ENCODE assay signal across 8 mouse cellular contexts in genomic region chr7:80340793-80341192, GRCm38 (mm10). TPM values are rescaled to one million over a fixed set of nuclear protein-coding genes. Genes with fewer than 3 reads are reported as not detected.
DNase-seq lines count a peak whose midpoint lies in the region; ATAC-seq lines count a peak whose summit lies in the region.

Gene Unc45a, minus strand, starts transcription at chr7:80341005.

- no peak for DNase-seq in urinary bladder, adult 2 months (ENCODE audit: low spot score)
- no peak for DNase-seq in urinary bladder, postnatal 10 days (ENCODE audit: low spot score)
- peak; percentile 65 for DNase-seq in embryo, embryonic 11.5 days (ENCODE audit: low read depth, low spot score)
- peak; percentile 60 to 67 for DNase-seq in gastrocnemius, postnatal 36 days
- DNase-seq in left cerebral cortex, postnatal 14 days (ENCODE audit: low spot score in 2 of 2) = peak; percentile 66 to 68
- DNase-seq in right cerebral cortex, postnatal 4 days = peak; percentile 52

- ATAC-seq in inflammation-experienced regulatory T-cells, adult 6 months = peak; percentile 53
- peak; percentile 59 for ATAC-seq in megakaryocyte progenitor cell, adult 5-6 weeks (replicated peaks; ENCODE audit: poor library complexity)

- intact Hi-C loops in gastrocnemius, postnatal 36 days (cut with DNase I) = loop anchor here (1.0 kb wide), 1 partner anchor 31 kb away; the partner anchor contains the start of gene Man2a2
- intact Hi-C loops in left cerebral cortex, postnatal 14 days (cut with DNase I) = loop anchor here (2.0 kb wide), 1 partner anchor 30 kb away; the partner anchor contains the start of gene Man2a2

RNA-seq across cellular contexts. Expression of gene Unc45a, which starts in this region (rescaled TPM):
- 92.8 and 117 TPM in 2 replicates for polyA plus RNA-seq in urinary bladder, adult 2 months (2012; rRNA removed)
- 10 to 100 TPM in 1 of 2 experiments, 1 to 10 TPM in 1; 9.7 to 12.1 TPM for total RNA-seq in gastrocnemius, postnatal 36 days (2021)
- polyA plus RNA-seq in inflammation-experienced regulatory T-cells, adult 6 months (2017; shearing (Covaris generic)) = 10 to 100 TPM; 39.3 to 51.1 (median 40.1) TPM
- total RNA-seq in left cerebral cortex, postnatal 14 days (2021) = 10 to 100 TPM; 44.8 to 49.7 TPM
- total RNA-seq in megakaryocyte progenitor cell, adult 5-6 weeks (2015) = 5.4 TPM in 2 replicates
- total RNA-seq in megakaryocyte progenitor cell, adult 5-6 weeks (2017) = 15.6 and 16.6 TPM in 2 replicates

Comparison
In these comparisons a context has a peak if more than half of its experiments do, and no peak if none do; other contexts are left out.
1. DNase-seq: peak in embryo, embryonic 11.5 days (single experiment), gastrocnemius, postnatal 36 days (2 of 2), left cerebral cortex, postnatal 14 days (2 of 2) and right cerebral cortex, postnatal 4 days (single experiment); none in urinary bladder, adult 2 months (single experiment) and urinary bladder, postnatal 10 days (single experiment).